20 mouse cellular contexts compared by ENCODE assay signal in the genomic region with DNA sequence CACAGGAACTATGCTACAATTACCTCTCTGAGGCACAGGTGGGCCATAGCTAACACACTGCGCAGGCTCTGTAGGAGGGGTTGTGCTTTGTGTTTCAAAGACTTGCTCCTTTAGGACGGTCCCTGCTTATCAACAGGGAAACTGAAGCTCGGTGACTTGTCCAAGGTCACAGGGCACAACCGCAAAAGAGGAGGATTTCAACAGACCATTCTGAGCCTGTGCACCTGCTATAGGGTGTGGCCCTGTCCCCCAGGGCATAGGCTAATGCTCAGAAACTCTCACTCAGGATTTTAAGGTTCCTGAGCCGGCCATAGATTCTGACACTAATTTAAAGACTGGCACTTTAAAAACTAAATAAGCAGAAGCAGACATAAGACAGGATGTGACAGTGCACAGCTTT. TPM values are rescaled to one million over a fixed set of nuclear protein-coding genes. Genes with fewer than 3 reads are reported as not detected.
"Had no signal": no experiment of that assay in that cellular context is flagged by ENCODE, and none has a peak within 500 bp of the region (broad histone marks: within the 10 kb centered on the region; RNA-seq: fewer than 3 reads in every experiment).

No protein-coding gene starts in this region.

- H3K4me2 ChIP-seq: limb, embryonic 15.5 days; liver, embryonic 15.5 days; lung, embryonic 14.5 days; neural tube, embryonic 12.5 days had no signal

- H3K36me3 ChIP-seq: limb, embryonic 15.5 days had no signal

- H3K9me3 ChIP-seq: limb, embryonic 15.5 days; liver, embryonic 15.5 days; midbrain, embryonic 10.5 days; neural tube, embryonic 12.5 days had no signal

- H3K9ac ChIP-seq: limb, embryonic 15.5 days; liver, embryonic 15.5 days; lung, embryonic 14.5 days; neural tube, embryonic 12.5 days had no signal

- H3K27me3 ChIP-seq: limb, embryonic 15.5 days; liver, embryonic 15.5 days; neural tube, embryonic 12.5 days had no signal

- H3K4me3 ChIP-seq: limb, embryonic 15.5 days; liver, embryonic 15.5 days; midbrain, embryonic 10.5 days; myocyte; neural tube, embryonic 12.5 days had no signal

- DNase-seq: kidney, adult 2 months; kidney, postnatal 36 days; layer of hippocampus, adult 9-11 months; layer of hippocampus, postnatal 36 days; lung, embryonic 14.5 days; lung, postnatal 10 days; lung, postnatal 4 days; midbrain, embryonic 14.5 days; retina, postnatal 1 day; right cerebral cortex, postnatal 4 days; spleen, adult 18-20 months; thymus, adult 18-20 months; thymus, postnatal 14 days had no signal

- H3K4me1 ChIP-seq: limb, embryonic 15.5 days; liver, embryonic 15.5 days; midbrain, embryonic 10.5 days; neural tube, embryonic 12.5 days had no signal

- H3K27ac ChIP-seq: kidney, postnatal 0 days; limb, embryonic 15.5 days; liver, embryonic 15.5 days; midbrain, embryonic 10.5 days; neural tube, embryonic 12.5 days had no signal

RNA-seq across cellular contexts. Expression of a gene that starts 36.9 kb away (rescaled TPM):
- total RNA-seq: megakaryocyte, adult 5-6 weeks had no signal
